Mouse (Mus musculus) G1E (cell line): ENCODE data around the gene Fkbp2. TPM values are rescaled to one million over a fixed set of nuclear protein-coding genes. Genes with fewer than 3 reads are reported as not detected.

Experiments
- ATAC-seq: 2 replicates; pipeline ENCODE4 v1.8.0; 2016; ENCODE audit warnings: mild to moderate bottlenecking; ENCODE audit not compliant: insufficient number of reproducible peaks, poor library complexity, low FRiP score, severe bottlenecking; ENCODE audit errors: extremely low read depth
- DNase-seq: peaks from one replicate; pipeline ENCODE4 v3.0.0; 2012; ENCODE audit warnings: low spot score
- H3K27me3 ChIP-seq: 2 replicates; pipeline ENCODE4 v1.6.1; 2012; ENCODE audit warnings: mild to moderate bottlenecking, low read length, inconsistent platforms; ENCODE audit not compliant: insufficient read depth
- H3K36me3 ChIP-seq: replicated peaks from 2 replicates; pipeline ENCODE3; 2012; ENCODE audit warnings: mild to moderate bottlenecking, inconsistent platforms
- H3K4me1 ChIP-seq: 2 replicates; pipeline ENCODE4 v1.6.1; 2012; ENCODE audit warnings: low read depth, low read length, inconsistent platforms, mixed read lengths; ENCODE audit not compliant: insufficient read depth
- H3K4me3 ChIP-seq: 2 replicates; pipeline ENCODE4 v1.5.1; 2012; ENCODE audit warnings: low read depth, mild to moderate bottlenecking, inconsistent platforms, low read length, moderate library complexity, mixed read lengths
- H3K9me3 ChIP-seq: replicated peaks from 2 replicates; pipeline ENCODE4 v1.6.1; 2012; ENCODE audit warnings: inconsistent platforms
- CTCF ChIP-seq: IDR thresholded peaks from 2 replicates; pipeline ENCODE4 v1.5.1; 2012; ENCODE audit warnings: low read depth, low read length, inconsistent platforms, mixed read lengths
- GATA1 ChIP-seq: IDR thresholded peaks from 2 replicates; pipeline ENCODE4 v1.6.1; 2012; ENCODE audit warnings: borderline replicate concordance, low read length, inconsistent platforms, mixed read lengths
- GATA2 ChIP-seq: IDR thresholded peaks from 2 replicates; pipeline ENCODE4 v1.6.1; 2012; ENCODE audit warnings: low read depth, low read length, inconsistent platforms, borderline replicate concordance
- POLR2AphosphoS5 ChIP-seq: IDR thresholded peaks from 2 replicates; pipeline ENCODE4 v1.6.1; 2012; ENCODE audit warnings: low read depth, low read length, inconsistent platforms; ENCODE audit not compliant: insufficient replicate concordance
- TAL1 ChIP-seq: conservative IDR thresholded peaks from 2 replicates; pipeline ENCODE4 v1.6.1; 2012; ENCODE audit warnings: low read depth, low read length, inconsistent platforms, mixed read lengths
- polyA plus RNA-seq: library from polyadenylated mRNA; stranded (reverse); fragments of >175 nt; gene quantifications from 2 replicates; pipeline ENCODE4 v1.2.3, GENCODE M21; 2012
- total RNA-seq, 2 experiments: library from RNA; stranded (forward) in 1 of 2; stranded (reverse) in 1 of 2; fragments of 200-1000 nt in 1 of 2; fragments of >200 nt in 1 of 2; fragmentation: Nextera tagmentation in 1 of 2; gene quantifications; 2 replicates each; pipeline ENCODE4 v1.2.3; 2014 to 2017

Gene Fkbp2
- total and polyA plus RNA-seq, 3 experiments: 72.0 to 170 (median 72.6) TPM

GRCm38 (mm10) chr19:6968491-6969271 lies 11.6 kb downstream of the Fkbp2 start:
- peak overlapping the region; percentile 80 for H3K4me3 ChIP-seq
- H3K36me3 ChIP-seq: peaks cover 37% of the 10 kb centered on the region
- no peaks in the 10 kb centered on the region for H3K27me3 ChIP-seq
- no peak for TF ChIP-seq TAL1
- TF ChIP-seq GATA2: no peak
- no peak for TF ChIP-seq CTCF
- TF ChIP-seq POLR2AphosphoS5: no peak
- TF ChIP-seq GATA1: no peak
- ATAC-seq (no peak), DNase-seq (no peak)
- no peaks in the 10 kb centered on the region for H3K9me3 ChIP-seq
- H3K4me1 ChIP-seq: peaks cover 81% of the 10 kb centered on the region

- H3K27me3 ChIP-seq: no peaks in the 10 kb centered on the region; the same call in 1 of the 2 replicates
- DNase-seq: no peak
- ATAC-seq: no peak
- TF ChIP-seq CTCF (no peak), POLR2AphosphoS5 (no peak), GATA1 (no peak), GATA2 (no peak), TAL1 (no peak)
- H3K4me1 ChIP-seq: peaks cover 27% of the 10 kb centered on the region
- peaks cover 81% of the 10 kb centered on the region for H3K36me3 ChIP-seq
- no peak overlapping the region for H3K4me3 ChIP-seq
- no peaks in the 10 kb centered on the region for H3K9me3 ChIP-seq
These were observed 23.8 kb downstream of the Fkbp2 start for GRCm38 (mm10) chr19:6956461-6956860.

GRCm38 (mm10) chr19:6955424-6955823 lies 24.9 kb downstream of the Fkbp2 start:
- ATAC-seq (no peak), DNase-seq (no peak)
- no peaks in the 10 kb centered on the region; the same call in 1 of the 2 replicates for H3K27me3 ChIP-seq
- H3K36me3 ChIP-seq: peaks cover 77% of the 10 kb centered on the region
- peaks cover 37% of the 10 kb centered on the region for H3K4me1 ChIP-seq
- H3K4me3 ChIP-seq: no peak overlapping the region
- no peak for TF ChIP-seq CTCF
- TF ChIP-seq GATA1: no peak
- TF ChIP-seq GATA2: no peak
- TF ChIP-seq POLR2AphosphoS5: no peak
- TF ChIP-seq TAL1: no peak
- H3K9me3 ChIP-seq: no peaks in the 10 kb centered on the region

- DNase-seq (peak; percentile 25), ATAC-seq (no peak)
- TF ChIP-seq CTCF (peak; percentile 53; the same call in 1 of the 2 replicates), GATA1 (no peak)
- peaks cover 75% of the 10 kb centered on the region for H3K36me3 ChIP-seq
- peaks cover 50% of the 10 kb centered on the region for H3K4me1 ChIP-seq
- no peaks in the 10 kb centered on the region for H3K27me3 ChIP-seq
- H3K9me3 ChIP-seq: no peaks in the 10 kb centered on the region
- H3K4me3 ChIP-seq: no peak overlapping the region
These were observed 26.3 kb downstream of the Fkbp2 start for GRCm38 (mm10) chr19:6954046-6954445.

GRCm38 (mm10) chr19:6952712-6953037 lies 27.6 kb downstream of the Fkbp2 start:
- H3K4me1 ChIP-seq: peaks cover 61% of the 10 kb centered on the region
- TF ChIP-seq GATA1: no peak
- no peak for TF ChIP-seq TAL1
- TF ChIP-seq CTCF: no peak
- TF ChIP-seq GATA2: no peak
- TF ChIP-seq POLR2AphosphoS5: no peak

GRCm38 (mm10) chr19:6951994-6952711 lies 28.1 kb downstream of the Fkbp2 start:
- Histone ChIP-seq H3K4me3 (peak overlapping the region; percentile 80), H3K36me3 (peaks cover 72% of the 10 kb centered on the region), H3K4me1 (peaks cover 62% of the 10 kb centered on the region), H3K9me3 (no peaks in the 10 kb centered on the region), H3K27me3 (no peaks in the 10 kb centered on the region)
- peak; percentile 50 for DNase-seq
- TF ChIP-seq TAL1: no peak
- no peak for TF ChIP-seq GATA1
- no peak for TF ChIP-seq GATA2
- no peak for TF ChIP-seq CTCF
- TF ChIP-seq POLR2AphosphoS5: no peak
- ATAC-seq: no peak

More at GRCm38 (mm10) chr19:6952712-6953037, 27.6 kb downstream of the Fkbp2 start:
- DNase-seq: peak; percentile 34
- ATAC-seq: no peak
- Histone ChIP-seq H3K9me3 (no peaks in the 10 kb centered on the region), H3K4me3 (peak overlapping the region; percentile 80; the same call in 1 of the 2 replicates), H3K36me3 (peaks cover 75% of the 10 kb centered on the region), H3K27me3 (no peaks in the 10 kb centered on the region)
